Mouse (Mus musculus) limb, embryonic 11.5 days (tissue): ENCODE data around the gene Kcnma1. TPM values are rescaled to one million over a fixed set of nuclear protein-coding genes. Genes with fewer than 3 reads are reported as not detected.

ENCODE experiments used
- ATAC-seq: fragments of 200-750 bp; cut with Nextera tagmentation; 2 replicates; pipeline ENCODE4 v1.8.0; 2017; ENCODE audit warnings: low read depth; ENCODE audit not compliant: insufficient number of reproducible peaks, low FRiP score, low TSS enrichment
- DNase-seq: peaks from one replicate; pipeline ENCODE4 v3.0.0-alpha.2; 2015; ENCODE audit warnings: low spot score
- H3K27ac ChIP-seq: fragments of 300-500 bp; sonication (generic); replicated peaks from 2 replicates; pipeline ENCODE4 v1.5.1; 2014; ENCODE audit warnings: low read depth, mild to moderate bottlenecking, low read length
- H3K27me3 ChIP-seq: fragments of 300-500 bp; sonication (generic); 2 replicates; pipeline ENCODE4 v1.6.1; 2014; ENCODE audit warnings: mild to moderate bottlenecking, low read length, mixed read lengths; ENCODE audit not compliant: control insufficient read depth, insufficient read depth
- H3K36me3 ChIP-seq: fragments of 300-500 bp; sonication (generic); 2 replicates; pipeline ENCODE4 v1.6.1; 2014; ENCODE audit warnings: mild to moderate bottlenecking, low read length, moderate library complexity, mixed read lengths; ENCODE audit not compliant: control insufficient read depth, insufficient read depth
- H3K4me1 ChIP-seq: fragments of 300-500 bp; sonication (generic); 2 replicates; pipeline ENCODE4 v1.6.1; 2014; ENCODE audit warnings: low read length, mixed read lengths; ENCODE audit not compliant: control insufficient read depth, insufficient read depth
- H3K4me2 ChIP-seq: fragments of 300-500 bp; sonication (generic); 2 replicates; pipeline ENCODE4 v1.6.1; 2014; ENCODE audit warnings: low read depth, mild to moderate bottlenecking, moderate library complexity; ENCODE audit not compliant: severe bottlenecking
- H3K4me3 ChIP-seq: fragments of 300-500 bp; sonication (generic); 2 replicates; pipeline ENCODE4 v1.5.1; 2014; ENCODE audit warnings: low read depth, low read length
- H3K9ac ChIP-seq: fragments of 300-500 bp; sonication (generic); 2 replicates; pipeline ENCODE4 v1.6.1; 2014; ENCODE audit warnings: mild to moderate bottlenecking, low read length
- H3K9me3 ChIP-seq: fragments of 300-500 bp; sonication (generic); 2 replicates; pipeline ENCODE4 v1.6.1; 2016; ENCODE audit warnings: low read length; ENCODE audit not compliant: control insufficient read depth
- WGBS: fragments of 180-500 bp; shearing (Covaris S2); extraction: QIAGEN DNeasy Blood & Tissue Kit; methylation state at CpG from one replicate; pipeline ENCODE4 v1.1.7; 2014; 5-methylcytosine and 5-hydroxymethylcytosine counted together
- polyA plus RNA-seq: library from polyadenylated mRNA; unstranded; fragments of >200 nt; fragmentation: Nextera tagmentation; extraction: Ambion mirVana; gene quantifications from 2 replicates; pipeline ENCODE4 v1.2.1, GENCODE M21; 2014

Kcnma1 gene
- polyA plus RNA-seq, 1 experiment from 2014 or later, result 0.80 TPM

DNA sequence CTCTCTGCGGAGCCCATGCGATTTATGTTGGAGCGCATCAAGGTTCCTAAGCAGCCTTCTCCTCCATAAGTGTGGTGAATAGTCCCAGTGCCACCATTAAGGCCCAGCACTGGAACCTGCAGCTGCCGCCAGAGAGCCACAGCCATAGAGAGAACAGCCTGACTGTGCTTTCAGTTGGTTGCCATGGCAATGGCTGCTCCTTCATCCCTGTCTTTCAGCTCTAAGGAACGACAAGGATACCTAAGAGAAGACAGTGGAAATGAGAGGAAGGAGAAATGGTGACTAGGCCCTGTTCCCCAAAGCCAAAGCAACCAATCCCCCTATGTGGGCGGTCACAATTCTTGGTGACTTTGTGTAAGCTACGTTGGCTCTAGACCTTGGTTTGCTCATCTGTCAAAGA lies 303.3 kb downstream of the Kcnma1 start:
- Histone ChIP-seq H3K4me1 (peaks cover 13% of the 10 kb centered on the region), H3K9me3 (no peaks in the 10 kb centered on the region), H3K36me3 (no peaks in the 10 kb centered on the region), H3K9ac (no peak overlapping the region), H3K27me3 (no peaks in the 10 kb centered on the region), H3K4me2 (no peak overlapping the region), H3K4me3 (no peak overlapping the region), H3K27ac (no peak overlapping the region)
- no peak for ATAC-seq
- WGBS, result 80% methylated on average over 7 of the region's 7 CpGs
- DNase-seq, result no peak

DNA sequence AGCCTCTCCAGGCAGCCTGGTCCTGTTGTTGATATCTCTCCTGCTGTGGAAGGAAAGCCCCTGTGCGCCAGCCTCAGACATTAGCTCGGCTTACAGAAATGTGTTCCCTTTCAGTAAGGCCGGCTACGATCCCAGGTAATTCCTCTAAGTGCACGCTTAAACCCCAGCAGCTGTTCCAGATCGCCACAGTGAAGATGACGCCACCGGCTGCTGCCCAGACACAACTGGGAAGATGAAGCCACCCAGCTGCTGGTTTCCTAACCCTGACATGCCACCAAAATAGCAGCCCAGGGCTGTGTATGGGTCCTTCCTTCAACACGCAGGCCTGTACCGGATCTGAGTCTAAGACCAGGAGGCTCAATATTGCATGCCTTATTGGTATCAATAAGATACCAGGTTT lies 307.5 kb downstream of the Kcnma1 start:
- Histone ChIP-seq H3K4me3 (no peak overlapping the region), H3K4me2 (no peak overlapping the region), H3K27me3 (no peaks in the 10 kb centered on the region), H3K36me3 (no peaks in the 10 kb centered on the region), H3K9me3 (no peaks in the 10 kb centered on the region), H3K27ac (no peak overlapping the region), H3K4me1 (peaks cover 4% of the 10 kb centered on the region; the same call in 1 of the 2 replicates), H3K9ac (no peak overlapping the region)
- ATAC-seq (no peak), DNase-seq (peak; percentile 25)
- 70% methylated on average over 10 of the region's 10 CpGs for WGBS

DNA sequence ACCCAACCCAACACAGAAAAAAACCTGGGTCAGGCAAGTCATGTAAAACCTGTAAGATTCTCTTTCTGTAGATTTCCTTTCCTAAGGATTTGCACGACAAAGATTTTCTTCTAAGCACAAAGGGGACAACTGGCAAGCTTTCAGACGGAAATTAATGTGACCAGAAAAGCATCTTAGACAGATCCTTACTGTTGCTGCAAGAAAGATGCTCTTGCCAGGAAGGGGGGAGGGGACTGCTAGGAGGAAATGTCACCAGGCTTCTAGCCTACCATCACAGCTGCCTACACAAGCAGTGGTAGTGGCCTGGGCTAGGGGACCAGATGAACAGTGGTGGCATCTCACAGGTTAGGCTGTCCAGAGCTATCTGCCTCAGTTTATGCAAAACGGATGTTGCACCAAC lies 308.6 kb downstream of the Kcnma1 start:
- Histone ChIP-seq H3K27me3 (no peaks in the 10 kb centered on the region), H3K4me2 (no peak overlapping the region), H3K27ac (no peak overlapping the region), H3K9ac (no peak overlapping the region), H3K36me3 (no peaks in the 10 kb centered on the region), H3K4me1 (no peaks in the 10 kb centered on the region), H3K9me3 (no peaks in the 10 kb centered on the region), H3K4me3 (no peak overlapping the region)
- 77% methylated on average over 3 of the region's 3 CpGs for WGBS
- DNase-seq (no peak), ATAC-seq (no peak)

DNA sequence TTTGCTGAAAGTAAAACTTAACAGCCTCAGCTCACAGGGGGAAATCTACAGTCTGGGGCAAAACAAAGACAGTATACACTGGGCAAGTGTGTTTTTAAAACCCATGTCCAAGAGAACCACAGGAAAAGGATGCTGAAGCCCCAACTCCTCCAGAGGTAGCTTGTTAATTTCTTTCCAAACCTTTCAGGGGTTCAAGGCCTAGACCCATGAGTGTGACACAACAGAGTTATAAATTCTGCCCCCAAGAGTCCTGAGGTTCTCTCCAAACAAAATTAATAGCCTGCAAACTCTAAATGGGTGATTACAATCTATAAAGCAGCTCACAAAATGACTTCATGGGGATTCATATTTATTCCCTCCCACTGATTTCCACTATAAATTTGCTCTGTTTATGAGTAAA lies 310.0 kb downstream of the Kcnma1 start:
- no peak for ATAC-seq
- H3K27me3 ChIP-seq, result no peaks in the 10 kb centered on the region
- H3K4me2 ChIP-seq, result no peak overlapping the region
- H3K4me3 ChIP-seq, result no peak overlapping the region
- no peaks in the 10 kb centered on the region for H3K36me3 ChIP-seq
- H3K27ac ChIP-seq, result no peak overlapping the region
- no peaks in the 10 kb centered on the region for H3K4me1 ChIP-seq
- no peak for DNase-seq
- no peak overlapping the region for H3K9ac ChIP-seq
- H3K9me3 ChIP-seq, result no peaks in the 10 kb centered on the region

DNA sequence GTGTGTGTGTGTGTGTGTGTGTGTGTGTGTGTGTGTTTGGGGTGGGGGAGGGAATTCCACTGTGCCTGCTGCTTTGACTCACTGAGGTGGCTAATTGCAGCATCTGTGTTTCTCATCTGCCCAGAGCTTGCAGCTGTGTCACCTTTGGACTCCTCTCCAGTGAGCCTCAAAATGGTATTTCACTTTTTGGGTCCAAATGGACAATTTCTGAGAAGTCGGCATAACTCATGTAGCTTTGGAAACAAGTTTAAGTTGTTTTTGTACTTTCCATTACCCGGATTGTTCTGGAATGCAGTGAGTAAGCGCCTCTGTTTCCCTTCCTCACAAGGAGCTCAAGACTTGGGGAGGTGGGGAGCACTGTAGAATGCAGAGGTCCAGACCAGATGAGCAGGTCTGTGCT lies 317.9 kb downstream of the Kcnma1 start:
- no peaks in the 10 kb centered on the region for H3K36me3 ChIP-seq
- H3K27ac ChIP-seq, result peak overlapping the region; percentile 18; the same call in 1 of the 2 replicates
- H3K4me2 ChIP-seq, result no peak overlapping the region
- H3K4me1 ChIP-seq, result no peaks in the 10 kb centered on the region
- no peak overlapping the region; the same call in 1 of the 2 replicates for H3K9ac ChIP-seq
- H3K27me3 ChIP-seq, result no peaks in the 10 kb centered on the region
- no peaks in the 10 kb centered on the region for H3K9me3 ChIP-seq
- no peak overlapping the region for H3K4me3 ChIP-seq
- no peak for DNase-seq
- 76% methylated on average over 3 of the region's 3 CpGs for WGBS
- no peak for ATAC-seq

DNA sequence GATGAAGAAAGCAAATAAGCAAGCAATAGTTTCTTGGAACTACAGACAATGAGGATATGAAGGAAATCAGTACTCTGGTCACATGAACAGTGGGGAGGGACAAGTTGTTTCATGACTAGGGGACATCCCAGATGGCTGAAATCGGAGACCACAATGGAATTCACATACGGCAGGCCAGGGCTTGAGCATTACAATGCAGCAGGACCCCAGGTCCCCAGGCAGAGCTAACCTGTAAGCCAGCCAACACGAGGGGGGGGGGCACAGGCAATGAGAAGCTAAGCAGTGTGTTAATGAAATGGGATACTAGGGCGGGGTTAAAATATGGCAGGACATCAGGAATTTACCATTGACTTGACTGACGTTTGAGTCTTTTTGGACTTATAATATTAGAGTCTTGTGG lies 324.6 kb downstream of the Kcnma1 start:
- H3K4me2 ChIP-seq, result no peak overlapping the region
- DNase-seq (peak; percentile 36), ATAC-seq (no peak)
- no peak overlapping the region for H3K27ac ChIP-seq
- no peak overlapping the region for H3K4me3 ChIP-seq
- H3K9ac ChIP-seq, result no peak overlapping the region
- H3K4me1 ChIP-seq, result peaks cover 3% of the 10 kb centered on the region; the same call in 1 of the 2 replicates
- H3K27me3 ChIP-seq, result no peaks in the 10 kb centered on the region
- H3K36me3 ChIP-seq, result no peaks in the 10 kb centered on the region
- 57% methylated on average over 5 of the region's 5 CpGs for WGBS
- no peaks in the 10 kb centered on the region for H3K9me3 ChIP-seq

DNA sequence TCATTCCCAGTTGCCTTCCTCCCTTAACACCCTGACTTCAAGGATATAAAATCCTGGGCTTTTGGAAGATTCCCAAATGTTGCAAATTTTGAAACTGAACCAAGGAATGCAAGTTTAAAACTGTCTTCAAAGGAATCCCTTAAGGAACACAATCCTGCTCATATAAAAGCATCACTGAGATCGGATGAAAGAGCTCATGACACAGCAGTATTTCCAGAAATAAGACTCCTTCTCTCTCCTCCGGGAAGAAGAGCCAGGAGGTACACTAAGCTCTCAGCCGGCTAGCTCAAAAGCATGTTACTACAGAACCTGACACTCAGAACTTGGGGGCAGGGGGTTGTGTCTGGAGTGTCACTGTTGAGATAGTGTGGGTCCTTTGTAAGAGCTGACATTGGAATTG lies 325.8 kb downstream of the Kcnma1 start:
- no peak for ATAC-seq
- no peaks in the 10 kb centered on the region for H3K27me3 ChIP-seq
- no peak overlapping the region for H3K4me3 ChIP-seq
- no peak for DNase-seq
- H3K4me2 ChIP-seq, result no peak overlapping the region
- no peaks in the 10 kb centered on the region for H3K36me3 ChIP-seq
- WGBS, result 89% methylated on average over 3 of the region's 3 CpGs
- H3K9me3 ChIP-seq, result no peaks in the 10 kb centered on the region
- H3K9ac ChIP-seq, result no peak overlapping the region
- no peak overlapping the region for H3K27ac ChIP-seq
- H3K4me1 ChIP-seq, result peaks cover 3% of the 10 kb centered on the region; the same call in 1 of the 2 replicates

DNA sequence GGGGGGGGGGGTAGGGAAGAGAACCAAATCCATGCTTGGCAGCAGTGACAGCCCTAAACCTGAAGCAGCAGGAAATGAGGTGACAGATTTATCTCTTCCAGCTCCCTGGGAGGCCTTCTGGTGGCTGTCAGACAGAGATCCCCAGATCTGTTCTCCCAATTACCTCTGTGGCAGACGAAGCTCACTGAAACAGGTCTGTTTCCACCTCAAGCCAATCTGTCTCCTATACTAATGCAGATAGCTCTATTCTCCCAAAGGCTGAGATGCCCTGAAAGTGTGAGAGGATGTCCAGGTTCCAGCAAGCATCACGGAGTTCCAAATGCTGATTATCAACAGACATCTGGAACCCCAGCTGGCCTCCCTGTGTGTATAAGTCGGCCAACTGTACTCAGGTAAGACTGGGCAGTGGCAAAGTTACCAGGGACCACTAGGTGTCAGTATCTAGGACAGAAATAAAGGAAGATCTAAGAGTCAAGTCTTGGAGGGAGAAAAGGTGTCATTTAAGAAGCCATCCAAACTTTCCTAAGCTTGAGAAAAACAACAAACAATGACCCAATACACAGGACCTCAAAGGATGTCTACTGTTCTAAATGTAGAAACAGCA lies 329.7 kb downstream of the Kcnma1 start:
- peaks cover 3% of the 10 kb centered on the region; the same call in 1 of the 2 replicates for H3K4me1 ChIP-seq
- 25% methylated on average over 3 of the region's 3 CpGs for WGBS
- no peak overlapping the region for H3K4me3 ChIP-seq
- no peaks in the 10 kb centered on the region for H3K27me3 ChIP-seq
- H3K9ac ChIP-seq, result no peak overlapping the region
- H3K27ac ChIP-seq, result no peak overlapping the region
- H3K4me2 ChIP-seq, result no peak overlapping the region
- no peak for ATAC-seq
- DNase-seq, result no peak
- H3K36me3 ChIP-seq, result no peaks in the 10 kb centered on the region
- H3K9me3 ChIP-seq, result no peaks in the 10 kb centered on the region

DNA sequence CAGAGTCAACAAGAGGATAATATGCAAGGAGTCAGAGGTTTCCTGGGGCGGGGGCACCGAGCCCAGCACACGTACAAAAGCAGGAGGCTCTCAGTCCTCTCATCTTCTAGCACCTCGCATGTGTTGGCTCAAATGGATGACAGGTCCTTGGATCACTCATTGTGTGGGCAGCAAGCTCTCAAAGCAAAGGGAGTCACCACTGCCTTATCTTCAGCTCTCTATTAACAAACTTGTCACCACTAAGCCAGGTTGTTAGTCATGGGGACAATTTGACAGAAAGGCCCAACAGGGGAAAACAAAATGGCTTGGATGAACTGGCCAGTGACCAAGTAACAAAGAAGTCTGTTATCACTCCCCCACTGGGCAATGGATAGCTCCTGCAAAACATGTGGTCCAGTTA lies 331.5 kb downstream of the Kcnma1 start:
- Histone ChIP-seq H3K9ac (no peak overlapping the region), H3K36me3 (no peaks in the 10 kb centered on the region), H3K27ac (no peak overlapping the region), H3K9me3 (no peaks in the 10 kb centered on the region), H3K4me1 (no peaks in the 10 kb centered on the region), H3K4me2 (no peak overlapping the region), H3K4me3 (no peak overlapping the region), H3K27me3 (no peaks in the 10 kb centered on the region)
- WGBS, result 59% methylated on average over 4 of the region's 4 CpGs
- ATAC-seq (no peak), DNase-seq (no peak)
